Mouse (Mus musculus): ENCODE measurements at regions not wholly inside any gene's neighbourhood (a gene's known extent, or its start where the extent isn't known, plus 50 kb on each side); places are given as distances from the start of the nearest gene placed in this dataset.
A peak's percentile ranks its signal among the peaks of the same experiment; 100 is the strongest.

DNA sequence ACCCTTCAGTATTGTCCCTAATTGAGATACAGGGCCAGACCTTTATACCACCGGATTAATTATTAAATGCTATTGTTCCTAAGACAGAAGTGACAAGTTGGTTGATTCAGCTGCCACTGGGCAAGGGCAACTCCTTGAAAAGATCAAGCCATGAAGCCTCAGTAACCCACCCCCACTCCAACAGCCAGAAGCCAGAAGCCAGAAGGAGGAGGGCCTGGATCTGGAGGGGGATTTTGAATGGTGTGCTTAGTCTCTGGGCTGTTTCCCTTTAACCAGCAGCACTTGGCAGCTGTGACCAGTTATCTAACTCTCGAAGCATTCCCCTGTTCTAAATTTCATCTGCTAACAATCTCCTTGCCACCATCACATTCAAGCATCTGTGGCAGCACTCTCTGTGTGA lies 129.1 kb upstream of the Smarca2 start:
- ATAC-seq (replicated peaks; ENCODE audit: insufficient number of reproducible peaks, low FRiP score, low TSS enrichment, low read depth) = no peak
- DNase-seq (ENCODE audit: low spot score) = peak; percentile 66
- WGBS = 39% methylated on average over 2 of the region's 2 CpGs

DNA sequence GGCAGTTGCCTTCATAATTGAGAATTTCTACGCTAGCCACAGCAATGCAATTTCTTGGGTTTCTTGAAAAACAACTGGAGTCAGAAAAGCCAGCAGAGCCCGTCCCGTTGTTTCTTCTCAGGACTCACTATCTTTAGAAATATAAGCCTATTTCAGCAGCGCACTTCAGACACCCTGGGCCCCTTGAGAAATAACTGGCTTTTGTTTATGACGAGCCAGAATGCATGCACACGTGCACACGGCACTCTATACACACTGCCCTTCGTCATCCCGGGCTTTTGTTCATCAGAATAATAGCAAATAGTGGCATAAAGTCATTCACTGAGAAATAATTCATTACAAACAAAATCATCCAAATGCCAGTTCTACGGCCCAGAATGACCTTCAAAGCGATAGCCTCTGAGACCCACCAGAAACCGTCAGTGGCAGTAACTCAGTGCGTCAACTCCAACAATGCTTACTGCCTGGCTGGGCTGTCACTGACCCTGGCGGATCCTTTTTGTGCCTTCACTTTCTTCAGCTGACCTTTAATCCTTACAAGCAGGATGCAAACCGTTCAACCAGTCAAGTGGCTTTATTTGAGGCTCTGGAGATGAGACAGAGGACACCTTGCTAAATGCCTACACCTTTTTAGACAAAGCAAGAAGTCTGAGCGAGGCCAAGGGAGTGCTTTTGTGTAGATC lies 126.7 kb upstream of the Smarca2 start:
- no peaks in the 10 kb centered on the region for H3K36me3 ChIP-seq (replicated peaks; ENCODE audit: control insufficient read depth, insufficient read depth, low read depth, low read length)
- DNase-seq (ENCODE audit: low spot score) (no peak), ATAC-seq (replicated peaks; ENCODE audit: insufficient number of reproducible peaks, low FRiP score, low TSS enrichment, low read depth) (no peak)
- no peak overlapping the region for H3K4me2 ChIP-seq (ENCODE audit: low read depth, low read length)
- no peaks in the 10 kb centered on the region for H3K27me3 ChIP-seq (ENCODE audit: control insufficient read depth, insufficient read depth, low read length)
- H3K4me1 ChIP-seq (ENCODE audit: control insufficient read depth, insufficient read depth, low read length) = no peaks in the 10 kb centered on the region
- H3K4me3 ChIP-seq (ENCODE audit: low read depth, low read length) = no peak overlapping the region
- no peaks in the 10 kb centered on the region for H3K9me3 ChIP-seq (replicated peaks; ENCODE audit: control insufficient read depth, low read length)
- no peak overlapping the region for H3K9ac ChIP-seq (replicated peaks; ENCODE audit: low read length)
- H3K27ac ChIP-seq (replicated peaks; ENCODE audit: low read depth, low read length) = no peak overlapping the region
- 63% methylated on average over 16 of the region's 16 CpGs for WGBS

More for the DNA sequence above, 129.1 kb upstream of the Smarca2 start:
- H3K4me3 ChIP-seq (ENCODE audit: low read depth, low read length) = no peak overlapping the region
- H3K9me3 ChIP-seq (replicated peaks; ENCODE audit: control insufficient read depth, low read length) = no peaks in the 10 kb centered on the region
- no peak overlapping the region for H3K27ac ChIP-seq (replicated peaks; ENCODE audit: low read depth, low read length)
- no peaks in the 10 kb centered on the region for H3K4me1 ChIP-seq (ENCODE audit: control insufficient read depth, insufficient read depth, low read length)
- H3K36me3 ChIP-seq (replicated peaks; ENCODE audit: control insufficient read depth, insufficient read depth, low read depth, low read length) = no peaks in the 10 kb centered on the region
- no peak overlapping the region for H3K4me2 ChIP-seq (ENCODE audit: low read depth, low read length)
- H3K27me3 ChIP-seq (ENCODE audit: control insufficient read depth, insufficient read depth, low read length) = no peaks in the 10 kb centered on the region
- no peak overlapping the region for H3K9ac ChIP-seq (replicated peaks; ENCODE audit: low read length)

DNA sequence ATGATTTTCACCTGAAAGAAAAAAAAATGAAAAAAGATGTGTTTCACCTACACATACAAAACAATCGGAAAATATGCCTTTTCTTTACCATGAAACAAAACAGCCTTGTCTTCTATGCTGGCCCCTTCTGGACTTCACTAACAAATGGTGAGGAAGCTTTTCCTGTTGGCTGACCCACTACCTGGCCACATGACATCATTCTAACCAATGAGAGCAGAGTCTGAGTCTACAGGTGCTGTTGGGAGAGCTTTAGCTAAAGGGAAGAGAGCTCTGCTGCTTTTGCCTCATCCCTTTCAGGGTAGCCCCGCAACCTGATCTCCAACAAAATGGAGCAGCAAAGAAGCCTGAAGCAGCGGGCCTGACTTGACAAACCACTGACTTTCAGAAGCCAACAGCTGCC lies 120.5 kb upstream of the Smarca2 start:
- no peaks in the 10 kb centered on the region for H3K9me3 ChIP-seq (replicated peaks; ENCODE audit: control insufficient read depth, low read length)
- no peak for ATAC-seq (replicated peaks; ENCODE audit: insufficient number of reproducible peaks, low FRiP score, low TSS enrichment, low read depth)
- H3K4me3 ChIP-seq (ENCODE audit: low read depth, low read length) = no peak overlapping the region
- no peak overlapping the region for H3K9ac ChIP-seq (replicated peaks; ENCODE audit: low read length)
- no peaks in the 10 kb centered on the region for H3K27me3 ChIP-seq (ENCODE audit: control insufficient read depth, insufficient read depth, low read length)
- H3K27ac ChIP-seq (replicated peaks; ENCODE audit: low read depth, low read length) = no peak overlapping the region
- 63% methylated on average over 3 of the region's 3 CpGs for WGBS
- DNase-seq (ENCODE audit: low spot score) = no peak
- H3K4me1 ChIP-seq (ENCODE audit: control insufficient read depth, insufficient read depth, low read length) = no peaks in the 10 kb centered on the region
- H3K36me3 ChIP-seq (replicated peaks; ENCODE audit: control insufficient read depth, insufficient read depth, low read depth, low read length) = no peaks in the 10 kb centered on the region
- no peak overlapping the region for H3K4me2 ChIP-seq (ENCODE audit: low read depth, low read length)

DNA sequence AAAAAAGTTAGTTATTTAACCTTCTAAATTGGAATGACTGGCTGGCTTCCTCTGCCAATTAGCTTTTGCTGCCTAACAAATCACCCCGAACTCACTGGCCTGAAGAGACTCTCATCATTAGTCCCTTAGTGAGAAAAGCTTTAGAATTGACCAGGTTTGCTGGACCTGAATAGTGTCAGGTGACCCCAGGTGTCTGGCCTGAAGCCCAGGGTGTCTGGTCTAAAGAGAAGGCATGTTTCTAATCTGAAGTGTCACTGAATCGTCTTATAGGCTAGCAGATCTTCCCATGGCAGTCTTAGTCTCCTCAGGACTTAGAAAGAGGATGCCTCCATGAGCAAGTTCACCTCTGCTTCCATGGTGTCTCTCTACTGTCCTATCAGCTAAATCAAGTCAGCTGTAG lies 112.0 kb upstream of the Smarca2 start:
- Histone ChIP-seq H3K27me3 (ENCODE audit: control insufficient read depth, insufficient read depth, low read length) (no peaks in the 10 kb centered on the region), H3K9ac (replicated peaks; ENCODE audit: low read length) (no peak overlapping the region), H3K4me1 (ENCODE audit: control insufficient read depth, insufficient read depth, low read length) (no peaks in the 10 kb centered on the region), H3K4me2 (ENCODE audit: low read depth, low read length) (no peak overlapping the region), H3K36me3 (replicated peaks; ENCODE audit: control insufficient read depth, insufficient read depth, low read depth, low read length) (no peaks in the 10 kb centered on the region), H3K4me3 (ENCODE audit: low read depth, low read length) (no peak overlapping the region), H3K9me3 (replicated peaks; ENCODE audit: control insufficient read depth, low read length) (no peaks in the 10 kb centered on the region), H3K27ac (replicated peaks; ENCODE audit: low read depth, low read length) (no peak overlapping the region)
- DNase-seq (ENCODE audit: low spot score) = no peak
- no peak for ATAC-seq (replicated peaks; ENCODE audit: insufficient number of reproducible peaks, low FRiP score, low TSS enrichment, low read depth)
- WGBS = 56% methylated on average over 2 of the region's 2 CpGs

DNA sequence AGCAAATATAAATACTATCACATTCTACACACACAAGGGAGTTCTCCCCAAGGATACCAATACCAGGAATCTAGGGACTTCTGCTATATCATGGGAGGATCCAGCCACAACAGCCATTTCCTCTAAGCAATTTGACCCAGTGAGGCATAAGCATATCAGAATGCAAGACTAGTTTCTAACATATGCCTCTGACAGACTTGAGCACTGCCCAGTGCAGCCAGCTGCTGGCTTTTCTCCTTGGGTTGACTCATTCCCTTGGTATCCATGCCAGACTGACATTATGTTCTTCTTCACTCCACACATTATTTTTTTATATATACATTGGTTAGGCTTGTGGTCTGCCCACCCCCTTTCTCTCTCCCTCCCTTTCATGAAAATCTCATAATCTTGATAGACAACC lies 103.8 kb upstream of the Smarca2 start:
- H3K4me2 ChIP-seq (ENCODE audit: low read depth, low read length) = no peak overlapping the region
- H3K4me3 ChIP-seq (ENCODE audit: low read depth, low read length) = no peak overlapping the region
- no peak overlapping the region for H3K9ac ChIP-seq (replicated peaks; ENCODE audit: low read length)
- ATAC-seq (replicated peaks; ENCODE audit: insufficient number of reproducible peaks, low FRiP score, low TSS enrichment, low read depth) = no peak
- H3K27me3 ChIP-seq (ENCODE audit: control insufficient read depth, insufficient read depth, low read length) = no peaks in the 10 kb centered on the region
- no peak for DNase-seq (ENCODE audit: low spot score)
- H3K27ac ChIP-seq (replicated peaks; ENCODE audit: low read depth, low read length) = no peak overlapping the region
- no peaks in the 10 kb centered on the region for H3K4me1 ChIP-seq (ENCODE audit: control insufficient read depth, insufficient read depth, low read length)
- H3K36me3 ChIP-seq (replicated peaks; ENCODE audit: control insufficient read depth, insufficient read depth, low read depth, low read length) = no peaks in the 10 kb centered on the region
- no peaks in the 10 kb centered on the region for H3K9me3 ChIP-seq (replicated peaks; ENCODE audit: control insufficient read depth, low read length)

DNA sequence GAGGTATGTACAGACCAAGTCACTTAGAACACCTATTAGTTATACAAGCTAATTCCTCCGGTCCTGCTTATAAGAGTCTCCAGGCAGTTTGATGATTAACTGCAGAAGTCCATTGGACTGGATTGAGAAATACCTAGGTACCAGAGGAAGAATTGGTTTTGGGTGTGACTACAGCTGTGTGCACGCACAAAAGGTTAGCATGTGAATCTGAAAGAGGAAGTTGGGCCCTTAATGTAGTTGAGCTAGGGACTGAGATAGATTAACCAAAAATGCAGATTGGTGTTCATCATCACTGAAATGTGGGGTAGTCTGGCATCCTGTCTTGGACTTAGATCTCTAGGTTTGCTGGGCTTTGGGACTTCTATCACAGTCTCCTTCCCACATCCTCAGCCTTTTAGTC lies 100.8 kb upstream of the Smarca2 start:
- DNase-seq (ENCODE audit: low spot score) (no peak), ATAC-seq (replicated peaks; ENCODE audit: insufficient number of reproducible peaks, low FRiP score, low TSS enrichment, low read depth) (no peak)
- Histone ChIP-seq H3K9ac (replicated peaks; ENCODE audit: low read length) (no peak overlapping the region), H3K36me3 (replicated peaks; ENCODE audit: control insufficient read depth, insufficient read depth, low read depth, low read length) (no peaks in the 10 kb centered on the region), H3K27me3 (ENCODE audit: control insufficient read depth, insufficient read depth, low read length) (no peaks in the 10 kb centered on the region), H3K4me2 (ENCODE audit: low read depth, low read length) (no peak overlapping the region), H3K27ac (replicated peaks; ENCODE audit: low read depth, low read length) (no peak overlapping the region), H3K4me3 (ENCODE audit: low read depth, low read length) (no peak overlapping the region), H3K4me1 (ENCODE audit: control insufficient read depth, insufficient read depth, low read length) (no peaks in the 10 kb centered on the region), H3K9me3 (replicated peaks; ENCODE audit: control insufficient read depth, low read length) (no peaks in the 10 kb centered on the region)
- 94% methylated on average over 2 of the region's 2 CpGs for WGBS

DNA sequence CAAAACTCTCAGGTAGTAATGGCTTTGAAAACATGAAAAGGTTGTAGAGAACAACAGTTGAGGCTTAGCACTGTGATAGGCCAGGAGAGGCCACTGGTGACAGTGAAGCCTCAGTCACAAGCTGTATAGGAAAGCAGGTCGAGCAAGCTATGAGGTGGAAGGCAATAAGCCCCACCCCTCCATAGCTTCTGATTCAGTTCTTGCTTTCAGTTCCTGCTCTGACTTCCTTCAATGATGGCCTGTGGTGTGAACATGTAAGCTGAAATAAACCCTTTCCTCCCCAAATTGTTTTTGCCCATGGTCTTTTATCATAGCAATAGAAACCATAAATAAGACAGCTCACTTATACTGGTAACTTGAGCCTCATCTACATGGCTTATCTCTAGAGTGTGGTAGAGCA lies 98.0 kb upstream of the Smarca2 start:
- Histone ChIP-seq H3K27me3 (ENCODE audit: control insufficient read depth, insufficient read depth, low read length) (no peaks in the 10 kb centered on the region), H3K27ac (replicated peaks; ENCODE audit: low read depth, low read length) (no peak overlapping the region), H3K9me3 (replicated peaks; ENCODE audit: control insufficient read depth, low read length) (no peaks in the 10 kb centered on the region), H3K4me1 (ENCODE audit: control insufficient read depth, insufficient read depth, low read length) (no peaks in the 10 kb centered on the region), H3K9ac (replicated peaks; ENCODE audit: low read length) (no peak overlapping the region), H3K4me2 (ENCODE audit: low read depth, low read length) (no peak overlapping the region), H3K36me3 (replicated peaks; ENCODE audit: control insufficient read depth, insufficient read depth, low read depth, low read length) (no peaks in the 10 kb centered on the region), H3K4me3 (ENCODE audit: low read depth, low read length) (no peak overlapping the region)
- WGBS = 52% methylated on average over 1 of the region's 1 CpGs
- no peak for DNase-seq (ENCODE audit: low spot score)
- ATAC-seq (replicated peaks; ENCODE audit: insufficient number of reproducible peaks, low FRiP score, low TSS enrichment, low read depth) = no peak

DNA sequence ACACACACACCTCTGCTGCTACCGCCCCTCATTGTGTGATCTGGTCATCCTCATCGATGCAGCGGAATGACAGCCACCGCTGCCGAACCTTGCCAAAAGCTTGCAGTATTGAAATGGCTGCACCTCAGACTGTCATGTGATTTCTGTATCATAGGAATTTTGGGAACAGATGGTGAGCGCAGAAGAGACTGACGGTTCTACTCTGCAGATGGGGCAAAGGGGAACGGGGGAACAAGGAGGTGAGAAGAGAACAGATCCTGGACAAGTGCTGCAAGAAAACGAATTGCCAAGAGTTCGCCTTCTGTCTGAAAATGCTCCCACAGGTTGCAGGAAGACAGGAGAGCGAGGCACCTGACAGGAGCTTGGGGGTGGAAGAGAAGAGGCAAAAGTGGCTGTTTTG lies 96.9 kb upstream of the Smarca2 start:
- ATAC-seq (replicated peaks; ENCODE audit: insufficient number of reproducible peaks, low FRiP score, low TSS enrichment, low read depth) (no peak), DNase-seq (ENCODE audit: low spot score) (no peak)
- H3K4me3 ChIP-seq (ENCODE audit: low read depth, low read length) = no peak overlapping the region
- H3K9ac ChIP-seq (replicated peaks; ENCODE audit: low read length) = no peak overlapping the region
- no peak overlapping the region for H3K27ac ChIP-seq (replicated peaks; ENCODE audit: low read depth, low read length)
- no peak overlapping the region for H3K4me2 ChIP-seq (ENCODE audit: low read depth, low read length)
- H3K27me3 ChIP-seq (ENCODE audit: control insufficient read depth, insufficient read depth, low read length) = no peaks in the 10 kb centered on the region
- H3K4me1 ChIP-seq (ENCODE audit: control insufficient read depth, insufficient read depth, low read length) = no peaks in the 10 kb centered on the region
- 80% methylated on average over 11 of the region's 11 CpGs for WGBS
- no peaks in the 10 kb centered on the region for H3K9me3 ChIP-seq (replicated peaks; ENCODE audit: control insufficient read depth, low read length)
- H3K36me3 ChIP-seq (replicated peaks; ENCODE audit: control insufficient read depth, insufficient read depth, low read depth, low read length) = no peaks in the 10 kb centered on the region
